Mouse (Mus musculus) hematopoietic stem cell, adult 5-6 weeks (primary cell): ENCODE results near the gene Pih1d2. TPM values are rescaled to one million over a fixed set of nuclear protein-coding genes. Genes with fewer than 3 reads are reported as not detected.
"Not testable (repeated sequence)": the region's sequence is repeated elsewhere in the genome, so short reads cannot be mapped to it uniquely, and the experiment has no call there.

Experiments
- ATAC-seq, 2 experiments: fragments of 125-278 bp in 1 of 2; replicated peaks in 1 of 2; 2 replicates each; pipeline ENCODE4 v1.8.0; 2016 to 2017; ENCODE audit warnings: inconsistent platforms in 2 of 2, mild to moderate bottlenecking in 2 of 2, moderate number of reproducible peaks in 2 of 2, low read depth in 1 of 2, moderate TSS enrichment in 1 of 2; ENCODE audit not compliant: low FRiP score in 2 of 2, poor library complexity in 2 of 2, severe bottlenecking in 2 of 2, insufficient read depth in 1 of 2, low TSS enrichment in 1 of 2
- total RNA-seq: library from RNA; stranded (forward); fragments of 172-1452, 232-1000 nt; gene quantifications from 2 replicates; pipeline ENCODE4 v1.2.3, GENCODE M21; 2017

Gene Pih1d2
- total RNA-seq, 1 experiment from 2014 or later = 4.6 TPM

DNA sequence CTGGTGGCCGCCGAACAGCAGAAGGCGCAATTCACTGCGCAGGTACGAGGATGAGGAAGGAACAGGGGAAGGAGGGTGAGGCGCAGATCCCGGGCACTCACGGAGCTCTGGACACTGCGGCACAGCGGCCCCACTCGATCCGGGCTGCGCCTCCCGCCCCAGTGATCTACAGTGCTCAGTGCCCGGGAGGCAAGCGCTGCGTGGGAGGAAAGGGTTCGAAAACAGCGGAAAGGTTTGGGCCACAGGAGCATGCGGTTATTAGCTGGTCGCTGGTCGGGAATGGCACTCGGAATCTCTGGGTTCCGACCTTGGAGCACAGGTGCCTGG, 13.2 kb upstream of the Pih1d2 start:
- ATAC-seq = no peak

DNA sequence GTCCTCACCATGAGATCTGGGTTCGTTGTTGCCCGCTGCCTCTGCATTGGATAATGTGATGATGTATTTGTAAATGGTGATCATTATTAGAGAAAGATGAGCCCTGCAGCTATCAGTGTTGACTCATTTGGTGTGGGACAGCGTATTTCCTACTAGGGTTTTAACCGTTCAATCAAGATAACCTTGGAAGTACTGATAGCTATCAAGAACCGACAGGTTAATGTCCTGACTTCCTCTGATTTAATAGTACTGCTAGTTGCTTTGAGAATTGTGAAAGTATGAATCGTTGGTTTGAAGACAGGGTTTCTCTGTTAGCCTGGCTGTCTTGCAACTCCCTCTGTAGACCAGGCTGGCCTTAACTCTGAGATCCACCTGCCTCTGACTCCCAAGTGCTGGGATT, 12.8 kb upstream of the Pih1d2 start:
- no peak for ATAC-seq

DNA sequence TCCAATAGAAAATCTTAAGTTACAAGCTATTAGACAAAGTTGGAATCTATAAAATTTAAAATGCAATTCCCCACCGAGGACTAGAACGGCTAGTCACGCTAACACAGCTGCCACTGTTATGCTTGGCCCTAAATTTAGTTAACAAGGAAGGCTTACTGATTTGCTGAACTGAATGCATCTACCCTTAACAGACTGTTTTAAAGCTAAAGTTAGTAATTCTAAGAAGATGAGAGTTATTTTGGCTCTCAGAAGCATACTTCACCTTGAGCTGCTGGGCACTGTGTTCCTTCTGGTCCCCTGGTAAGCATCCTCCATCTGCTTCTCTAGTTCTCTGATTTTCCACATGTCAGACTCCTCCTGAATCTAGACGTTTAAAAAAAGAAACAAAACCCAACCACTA, 5.0 kb upstream of the Pih1d2 start:
- no peak for ATAC-seq

DNA sequence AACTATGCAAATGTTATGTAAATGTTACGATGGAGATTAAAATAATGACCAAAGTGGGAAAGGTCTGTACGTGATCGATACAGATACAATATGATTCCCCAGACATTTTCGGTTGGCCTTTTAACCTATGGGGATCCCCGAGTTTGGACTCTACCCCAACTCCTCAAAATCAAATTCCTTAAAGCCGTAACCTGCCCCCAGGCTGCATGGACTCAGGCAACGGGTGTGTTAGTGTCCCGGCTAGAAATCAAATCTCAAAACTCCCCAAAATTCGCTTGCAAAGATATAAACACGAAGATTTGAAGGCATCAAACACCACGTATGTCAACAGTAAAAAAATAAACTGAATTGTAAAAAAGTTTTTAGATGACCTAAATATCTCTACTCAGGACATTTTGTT, 960 bp upstream of the Pih1d2 start:
- ATAC-seq = no peak

DNA sequence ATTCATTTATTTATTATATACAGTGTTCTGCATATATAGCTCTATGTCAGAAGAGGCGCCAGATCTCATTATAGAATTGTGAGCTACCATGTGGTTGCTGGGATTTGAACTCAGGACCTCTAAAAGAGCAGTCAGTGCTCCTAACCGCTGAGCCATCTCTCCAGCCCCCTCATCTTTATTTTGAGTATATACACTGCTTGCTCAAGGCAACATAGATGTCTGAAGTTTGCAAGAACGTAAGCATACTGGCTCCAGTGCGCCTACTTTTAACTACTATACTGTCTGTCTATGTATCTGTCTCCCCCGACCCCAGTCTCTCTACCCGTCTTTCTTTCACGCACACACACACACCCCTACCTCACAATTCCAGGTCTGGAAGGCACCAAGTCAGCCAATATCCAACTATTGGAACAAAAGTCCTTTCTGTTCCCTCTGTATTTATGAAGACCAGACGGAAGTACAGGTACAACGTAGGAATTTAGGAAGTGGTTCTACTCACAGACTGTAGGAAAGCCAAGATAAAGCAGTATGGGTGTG, 741 bp downstream of the Pih1d2 start:
- no peak for ATAC-seq

DNA sequence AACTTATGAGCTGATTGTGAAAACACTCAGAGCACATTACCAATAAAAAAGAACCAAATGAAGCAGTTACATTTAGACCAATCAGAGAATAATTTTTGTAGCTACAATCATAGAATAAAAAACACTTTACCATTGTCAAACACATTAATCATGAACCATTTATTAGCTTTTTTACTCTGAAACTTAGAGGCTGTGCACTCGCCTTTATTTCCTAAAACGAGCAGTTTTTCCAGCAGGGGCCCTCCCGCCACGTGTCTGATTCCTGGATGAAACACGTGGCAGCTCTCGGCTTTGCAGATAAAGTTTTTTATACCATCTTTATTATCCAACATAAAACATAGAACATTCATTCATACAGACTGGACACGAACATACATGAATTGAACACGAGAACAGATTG, 13.8 kb downstream of the Pih1d2 start:
- not testable (repeated sequence) for ATAC-seq

DNA sequence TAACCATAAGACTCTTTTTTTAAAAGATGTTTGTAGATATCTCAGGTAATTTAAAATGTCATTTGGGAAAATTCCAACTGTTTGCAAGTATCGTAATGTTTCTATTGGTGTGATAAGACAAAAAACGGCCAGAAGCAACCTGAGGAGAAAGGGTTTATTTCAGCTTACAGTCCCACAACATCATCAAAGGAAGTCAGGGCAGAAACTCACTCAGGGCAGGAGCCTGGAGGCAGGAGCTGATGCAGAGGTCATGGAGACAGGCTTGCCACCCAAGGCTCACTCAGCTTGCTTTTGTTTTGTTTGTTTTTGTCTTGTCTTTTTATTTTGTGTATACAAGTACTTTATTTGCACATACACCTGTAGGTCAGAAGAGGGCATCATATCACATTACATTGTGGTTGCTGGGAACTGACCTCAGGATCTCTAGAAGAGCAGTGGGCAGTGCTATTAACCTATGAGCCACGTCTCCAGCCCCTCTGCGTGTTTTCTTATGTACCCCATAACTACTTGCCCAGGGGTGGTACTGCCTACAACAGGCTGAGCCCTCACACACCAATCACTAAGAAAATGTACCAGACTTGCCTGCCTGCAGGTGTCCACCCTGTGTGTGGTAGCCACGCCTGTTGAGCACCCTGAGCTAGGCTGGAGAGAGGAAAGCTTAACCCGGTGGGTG, 15.0 kb downstream of the Pih1d2 start:
- ATAC-seq = no peak

DNA sequence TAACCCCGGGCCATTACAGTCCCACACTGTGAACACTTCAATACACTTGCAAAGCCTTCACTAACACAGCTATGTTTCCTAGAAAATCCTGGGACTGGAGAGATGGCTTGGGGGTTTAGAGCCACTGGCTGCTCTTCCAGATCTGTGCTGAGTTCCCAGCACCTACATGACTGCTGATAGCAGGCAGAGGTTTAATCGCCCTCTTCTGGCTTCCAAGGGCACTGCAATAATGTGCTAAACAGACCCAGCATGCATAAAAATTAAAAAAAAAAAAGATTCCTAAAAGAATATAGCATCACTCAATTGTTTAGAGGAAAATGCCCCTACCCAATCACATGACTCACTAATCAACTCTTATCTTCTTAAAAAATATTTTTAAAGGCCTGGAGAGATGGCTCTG, 15.9 kb downstream of the Pih1d2 start:
- ATAC-seq = 0 out of 4 replicates have a peak, but pooled peaks of 1 of the 2 experiments have one; percentile 37

DNA sequence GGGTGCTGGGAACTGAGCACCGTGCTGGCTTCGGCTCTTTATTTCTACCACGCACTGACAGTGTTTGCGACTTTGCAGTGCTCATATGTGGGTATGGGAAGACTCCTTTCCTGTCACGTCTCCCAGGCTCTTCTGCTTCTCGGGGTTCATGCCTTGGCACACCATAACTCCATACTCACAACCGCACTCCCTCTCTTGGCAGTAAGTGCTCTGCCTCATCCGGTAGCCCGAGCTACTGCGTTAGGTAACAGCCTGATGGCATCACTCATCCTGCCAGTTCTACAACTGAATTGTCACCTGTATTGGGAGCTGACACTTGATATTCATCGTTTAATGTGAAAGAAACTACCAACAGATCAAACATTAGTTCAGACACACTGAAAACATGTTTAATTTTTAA, 17.1 kb downstream of the Pih1d2 start:
- no peak for ATAC-seq

DNA sequence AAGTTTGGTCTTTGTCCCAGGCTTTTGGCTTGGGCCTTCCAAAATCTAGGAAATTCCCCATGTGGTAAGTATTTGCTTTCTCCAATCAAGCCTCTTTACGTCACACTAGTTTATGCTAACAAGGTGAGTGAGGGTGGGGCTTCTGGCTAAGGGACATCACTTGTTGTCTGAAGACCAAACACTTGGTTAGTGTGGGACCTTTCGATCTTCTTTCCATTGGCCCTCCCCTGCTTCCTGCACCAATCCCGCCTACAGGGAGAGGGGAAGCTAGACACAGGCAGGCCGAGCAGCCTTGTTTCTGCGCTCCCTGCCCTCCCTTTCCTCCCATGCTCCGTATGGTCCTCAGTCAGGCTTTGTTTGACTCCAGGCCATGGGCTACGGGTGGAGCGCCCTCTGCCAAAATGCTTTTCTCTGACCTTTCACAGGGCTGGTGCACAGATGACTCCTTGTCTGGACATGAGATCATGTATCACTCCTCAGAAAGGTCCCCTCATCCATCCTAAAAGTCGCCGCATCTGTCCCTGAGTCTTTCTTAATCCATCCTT, 29.8 kb downstream of the Pih1d2 start:
- ATAC-seq = no peak

DNA sequence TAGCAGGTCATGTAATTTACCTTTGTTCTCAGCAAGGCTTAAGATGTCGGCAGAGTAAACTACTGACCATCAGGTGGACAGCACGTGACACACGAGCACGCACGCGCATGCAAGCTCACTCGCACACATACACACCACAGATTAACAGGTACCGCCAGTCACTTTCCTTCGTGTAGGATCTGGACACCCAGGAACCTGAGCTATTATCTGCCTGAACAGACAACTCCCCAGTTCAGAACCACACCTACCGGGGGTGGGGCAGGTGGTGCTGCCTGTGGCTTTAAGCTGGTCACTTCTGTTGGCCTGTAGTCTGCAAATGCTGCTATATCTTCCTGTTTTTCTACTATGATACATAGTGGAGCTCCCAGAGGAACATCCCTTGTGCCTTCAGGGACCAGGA, 33.4 kb downstream of the Pih1d2 start:
- no peak for ATAC-seq

DNA sequence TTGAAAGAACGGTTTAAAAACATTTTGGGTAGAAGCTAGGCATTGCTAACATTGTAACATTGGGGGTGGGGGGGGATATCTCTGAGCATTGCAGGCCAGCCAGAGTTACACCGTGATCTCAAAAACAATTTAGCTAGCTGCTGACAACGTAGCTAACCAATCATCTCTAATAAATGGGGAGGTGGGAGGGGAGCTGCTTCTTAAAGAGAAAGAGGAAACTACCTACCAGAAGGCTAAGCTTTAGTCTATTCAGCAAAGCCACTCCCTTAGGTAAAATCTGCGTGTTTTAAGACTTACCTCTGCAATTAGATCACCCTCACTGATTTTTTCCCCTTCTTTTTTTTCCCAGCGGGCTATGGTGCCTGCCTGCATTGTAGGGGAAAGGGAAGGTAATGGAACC, 41.3 kb downstream of the Pih1d2 start:
- ATAC-seq = no peak

DNA sequence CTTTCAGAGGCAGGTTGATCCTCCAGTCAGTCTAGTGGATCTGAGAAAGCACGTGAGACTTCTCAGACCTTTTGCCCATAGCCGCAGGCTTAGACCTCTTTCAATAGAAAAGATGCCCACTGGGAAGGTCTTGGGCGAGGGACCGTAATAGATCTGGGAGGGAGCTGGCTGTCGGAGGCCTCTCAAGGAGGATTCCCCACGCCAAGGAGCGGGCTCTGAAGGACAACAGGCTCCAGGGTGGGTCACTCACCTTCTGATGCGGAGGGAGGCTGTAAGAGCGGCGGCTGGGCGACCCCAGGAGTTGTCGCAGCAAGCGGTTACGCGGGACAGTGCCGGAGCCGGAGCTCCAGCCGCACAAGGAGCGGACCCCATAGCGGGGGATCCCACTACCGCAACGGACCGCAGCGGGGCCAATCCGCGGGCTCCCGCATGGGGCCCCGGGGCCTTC, 41.8 kb downstream of the Pih1d2 start:
- ATAC-seq = 0 out of 4 replicates have a peak, but pooled peaks of 1 of the 2 experiments have one; percentile 8

DNA sequence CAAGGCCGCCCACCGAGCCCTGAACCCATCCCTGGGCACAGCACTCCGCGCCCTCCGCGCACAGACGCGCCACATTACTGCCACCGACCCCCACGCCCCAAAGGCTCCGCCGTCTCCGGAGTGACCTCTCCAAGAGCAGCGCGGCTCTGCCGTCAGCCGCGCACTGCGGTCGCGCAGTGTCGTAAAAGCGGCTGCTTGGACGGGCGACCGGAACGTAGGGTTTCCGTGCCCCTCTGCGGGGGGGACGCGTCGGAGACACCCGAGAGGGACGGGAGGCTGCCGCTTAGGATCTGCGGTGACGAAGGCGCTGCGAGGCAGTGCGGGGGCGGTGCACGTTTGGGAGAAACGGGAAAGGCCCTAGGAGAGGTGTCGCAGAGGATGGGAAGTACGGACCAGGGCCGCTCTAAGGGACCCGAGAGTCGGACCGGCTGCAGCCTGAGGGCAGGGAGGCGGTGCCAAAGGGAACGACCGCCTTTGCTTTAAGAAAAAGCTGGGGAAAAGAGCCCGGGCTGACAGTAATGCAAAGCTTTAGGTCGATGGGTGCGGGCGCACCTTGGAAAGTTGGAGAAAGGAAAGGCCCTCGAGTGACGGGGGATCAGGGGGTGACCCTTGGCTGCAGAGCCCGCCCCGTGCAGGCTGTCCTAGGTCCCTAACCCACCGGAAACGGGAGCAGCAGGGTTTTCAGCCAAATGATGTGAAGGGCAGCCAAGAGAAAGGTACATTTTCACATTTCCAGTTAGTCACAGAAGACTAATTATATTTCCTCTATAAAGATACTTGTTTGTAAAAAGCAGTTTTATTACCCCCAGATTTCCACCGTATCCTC, 42.5 kb downstream of the Pih1d2 start, which contains the start of gene Dlat:
Gene Dlat, minus strand, starts transcription at position 389 of the 826 bp plus-strand sequence.
- ATAC-seq = peak; percentile 86 to 92

DNA sequence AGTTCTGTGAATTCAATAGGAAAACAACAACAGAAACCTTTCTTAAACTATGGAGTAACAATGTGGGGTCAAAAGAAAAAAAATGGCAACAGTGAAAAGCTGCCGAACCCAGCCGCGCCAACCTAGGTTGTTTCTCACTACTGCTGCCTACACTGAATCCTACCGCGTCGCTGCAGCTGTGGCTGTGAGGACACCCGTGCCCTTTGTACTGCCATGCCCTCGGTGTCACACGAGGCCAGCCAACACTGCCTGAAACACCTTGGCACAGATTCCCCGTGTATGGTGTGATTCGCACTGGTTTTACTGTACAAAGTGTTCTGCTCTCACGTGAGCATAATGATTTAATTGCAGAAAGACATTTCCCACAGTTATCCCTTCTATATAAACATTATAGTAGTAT, 43.3 kb downstream of the Pih1d2 start:
- ATAC-seq = no peak; a peak in 1 of 4 replicates

DNA sequence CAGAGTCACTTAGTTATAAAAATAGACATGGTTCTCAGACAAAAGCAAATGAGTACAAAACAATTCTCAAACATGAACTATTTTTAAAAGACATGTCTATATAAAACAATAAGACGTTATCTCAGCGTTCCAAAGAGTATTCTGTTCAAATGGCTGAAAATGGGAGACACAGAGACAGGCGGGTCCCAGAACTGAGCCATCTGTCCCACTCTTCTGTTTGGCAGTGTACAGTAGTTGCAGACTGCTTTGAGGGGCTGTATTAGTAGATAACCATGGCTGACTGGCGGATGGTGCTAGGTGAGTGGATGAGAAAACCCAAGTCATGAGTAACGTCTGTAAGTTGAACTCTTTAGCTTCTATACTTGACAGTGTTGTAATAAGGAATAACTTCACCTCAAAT, 47.7 kb downstream of the Pih1d2 start:
- ATAC-seq = no peak

DNA sequence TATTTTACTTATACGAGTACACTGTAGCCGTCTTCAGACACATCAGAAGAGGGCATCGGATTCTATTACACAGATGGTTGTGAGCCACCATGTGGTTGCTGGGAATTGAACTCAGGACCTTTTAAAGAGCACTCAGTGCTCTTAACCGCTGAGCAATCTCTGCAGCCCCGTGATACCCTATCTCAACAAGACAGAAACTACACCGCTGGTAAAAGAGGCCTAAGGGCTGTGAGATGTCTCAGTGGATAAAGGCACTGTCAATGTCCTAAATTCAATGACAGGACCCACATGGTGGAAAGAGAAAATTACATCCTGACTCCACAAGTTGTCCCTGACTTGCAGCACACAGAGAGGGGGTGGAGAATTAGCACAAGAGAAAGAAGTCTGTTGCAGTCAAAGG, 49.3 kb downstream of the Pih1d2 start:
- no peak for ATAC-seq
